Mouse (Mus musculus) spleen, postnatal 4 days (tissue): Measurements from ENCODE around the gene Gtf2e1.

Source experiments
- DNase-seq, 2 experiments: peaks; one replicate each; pipeline ENCODE4 v3.0.0; 2022; ENCODE audit warnings: low spot score in 2 of 2

The Gtf2e1 gene

DNA sequence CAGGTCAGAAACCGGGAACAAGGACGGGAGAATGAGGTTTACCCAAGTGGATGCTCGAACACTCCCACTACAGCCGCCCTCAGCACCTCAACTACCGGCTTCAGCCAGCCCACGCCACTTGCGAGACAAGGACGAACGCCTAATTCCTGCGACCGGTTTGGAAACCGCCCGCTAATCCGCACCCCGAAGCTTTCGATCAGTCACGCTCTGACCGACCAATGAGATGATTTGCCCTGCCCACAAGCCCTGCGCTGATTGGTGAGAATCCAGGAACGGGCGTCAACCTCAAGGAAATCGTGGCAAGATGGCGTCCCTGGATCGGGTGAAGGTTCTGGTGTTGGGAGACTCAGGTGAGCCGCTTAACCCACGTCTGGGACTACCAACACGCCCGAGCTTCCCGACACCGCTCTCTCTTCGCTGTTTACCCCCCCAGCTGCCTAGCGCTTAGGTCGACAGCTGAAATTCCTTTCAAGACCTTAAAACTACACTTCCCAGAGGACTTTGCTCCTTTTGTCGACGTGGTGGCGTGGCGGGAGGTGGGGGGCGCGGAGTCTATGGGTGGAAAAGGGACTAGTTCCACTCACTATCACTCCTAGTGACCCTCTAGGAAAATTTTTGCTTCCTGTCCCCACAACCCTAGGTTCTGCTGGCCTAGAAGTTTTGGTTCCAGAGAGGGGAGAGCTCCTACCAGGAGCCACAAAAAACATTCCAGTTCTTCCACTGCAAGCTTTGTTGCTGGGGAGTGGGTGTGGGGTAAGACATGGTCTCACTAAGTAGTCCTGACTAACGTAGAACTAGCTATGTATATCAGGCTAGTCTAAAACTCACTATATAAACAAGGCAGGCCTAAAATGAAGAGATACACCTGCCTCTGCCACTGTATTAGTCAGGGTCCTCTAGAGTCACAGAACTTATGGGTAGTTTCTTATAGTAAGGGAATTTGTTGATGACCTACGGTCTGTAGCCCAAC, at the start of gene Gtf2e1, which contains the start of gene Rabl3:
Gtf2e1 (minus strand) TSS at position 179 of the 970 bp plus-strand sequence.
Rabl3 (plus strand) TSS at position 275 of the 970 bp plus-strand sequence.
- DNase-seq: peak; percentile 94

DNA sequence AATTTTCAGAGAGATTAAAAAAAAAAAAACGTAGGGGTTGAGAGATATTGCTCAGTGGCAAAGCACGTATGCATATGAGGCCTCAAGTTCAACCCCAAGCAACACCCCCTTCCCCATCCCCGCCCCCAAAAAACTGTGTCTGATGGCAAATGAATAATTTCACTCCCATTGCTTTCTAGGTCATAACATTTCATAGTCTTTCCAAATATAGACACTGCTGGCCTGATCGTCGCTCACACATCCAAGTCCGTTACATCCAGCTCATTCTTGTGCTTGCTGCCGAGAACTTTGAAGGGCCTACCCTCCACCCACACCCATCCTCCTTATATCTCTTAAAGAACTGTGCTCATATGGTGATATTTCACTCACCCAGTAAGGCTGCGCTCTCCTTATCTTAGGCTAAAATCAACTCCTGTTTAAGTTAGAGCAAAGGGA, 45.6 kb upstream of the Gtf2e1 start:
- no peak for DNase-seq

- no peak for DNase-seq
These were observed 44.8 kb upstream of the Gtf2e1 start for GRCm38 (mm10) chr16:37584218-37585035.

GRCm38 (mm10) chr16:37583801-37584200, 44.2 kb upstream of the Gtf2e1 start:
- no peak for DNase-seq

DNA sequence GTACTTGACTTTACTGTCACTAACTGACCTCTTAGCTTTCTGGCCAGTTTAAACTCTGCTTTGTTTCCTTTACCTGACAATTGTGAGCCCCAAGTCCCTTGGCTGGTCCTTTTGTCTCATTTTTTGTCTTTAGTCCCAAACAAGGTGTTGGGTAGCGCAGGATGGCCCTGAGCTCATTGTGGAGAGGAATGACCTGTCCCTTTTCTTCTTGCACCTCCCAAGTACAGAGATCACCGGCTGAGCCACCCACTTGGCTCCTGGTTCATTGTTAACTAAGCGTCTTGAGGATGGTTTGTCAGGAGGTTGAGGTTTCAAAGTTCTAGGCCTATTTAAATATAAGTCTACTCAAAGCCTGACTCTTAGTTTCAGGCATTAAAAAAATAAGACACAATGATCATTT, 43.7 kb upstream of the Gtf2e1 start:
- DNase-seq: no peak

DNA sequence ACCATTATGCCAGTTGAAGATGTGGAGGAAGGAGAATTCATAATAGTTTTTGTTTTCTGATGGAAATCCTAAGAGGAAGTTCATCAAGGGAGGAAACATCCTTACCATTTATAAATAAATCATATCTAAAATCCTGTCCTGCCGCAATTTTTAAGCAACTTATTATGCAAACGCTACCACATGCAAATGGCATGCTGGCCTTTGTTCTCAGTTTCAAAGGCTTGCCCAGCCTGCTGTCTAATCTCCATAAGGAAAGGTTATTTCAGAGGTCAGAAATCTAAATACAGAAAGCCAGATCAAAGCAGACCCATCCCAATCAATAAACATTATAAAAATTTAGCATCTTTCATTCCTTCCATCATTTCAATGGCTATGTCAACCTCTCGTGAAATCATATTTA, 42.3 kb upstream of the Gtf2e1 start:
- no peak for DNase-seq

GRCm38 (mm10) chr16:37580651-37581050, 41.1 kb upstream of the Gtf2e1 start:
- no peak for DNase-seq

- DNase-seq: no peak
These were observed 40.4 kb upstream of the Gtf2e1 start, which contains the start of gene Hgd for GRCm38 (mm10) chr16:37579994-37580393. Gene Hgd, plus strand, starts transcription at chr16:37580153.

DNA sequence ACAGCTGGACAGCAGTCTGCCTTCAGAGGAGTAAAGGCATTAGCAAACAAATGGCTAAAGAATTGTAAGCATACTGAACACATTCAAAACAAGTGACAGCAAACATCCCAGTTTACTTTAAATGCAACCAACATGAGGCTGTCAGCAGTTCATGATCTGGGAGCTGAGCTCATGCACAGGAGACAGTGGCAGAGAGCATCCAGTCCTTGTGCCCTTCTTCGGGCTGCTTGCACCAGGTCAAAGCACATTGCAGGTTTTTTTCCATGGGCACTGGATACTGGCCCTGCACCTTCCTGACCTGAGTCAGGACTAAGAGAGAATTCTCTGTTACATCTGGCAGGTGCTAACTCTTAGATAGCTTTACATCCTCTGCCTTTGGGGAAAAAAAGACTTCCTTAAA, 40.0 kb upstream of the Gtf2e1 start:
- DNase-seq: no peak

- DNase-seq: no peak
These were observed 35.7 kb upstream of the Gtf2e1 start for GRCm38 (mm10) chr16:37575325-37575724.

GRCm38 (mm10) chr16:37573061-37573460, 33.5 kb upstream of the Gtf2e1 start:
- no peak for DNase-seq

- no peak for DNase-seq
These were observed 32.6 kb upstream of the Gtf2e1 start for GRCm38 (mm10) chr16:37572117-37572754.

DNA sequence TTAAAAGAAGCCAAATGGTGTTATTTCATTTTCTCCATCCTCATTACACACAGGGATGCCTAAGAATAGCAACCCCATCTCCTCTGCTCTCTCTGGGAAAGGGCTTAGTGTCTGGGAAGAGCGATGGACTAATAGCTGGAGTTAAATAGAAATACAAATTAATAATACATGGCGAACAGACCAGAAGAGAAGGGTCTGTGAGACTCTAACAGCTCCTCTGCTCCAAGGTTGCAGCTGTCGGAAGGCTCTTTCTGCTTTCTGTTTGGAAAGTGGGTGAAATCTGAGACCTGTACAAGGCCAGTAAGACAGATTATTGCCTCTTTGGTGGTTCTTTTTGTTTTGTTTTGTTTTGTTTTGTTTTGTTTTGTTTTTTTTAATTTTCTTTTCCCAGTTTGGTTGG, 32.0 kb upstream of the Gtf2e1 start:
- DNase-seq: no peak

- DNase-seq: no peak
These were observed 27.8 kb upstream of the Gtf2e1 start for GRCm38 (mm10) chr16:37567113-37568050.

GRCm38 (mm10) chr16:37566107-37566506, 26.5 kb upstream of the Gtf2e1 start:
- DNase-seq: no peak

- DNase-seq: no peak
These were observed 25.5 kb upstream of the Gtf2e1 start for GRCm38 (mm10) chr16:37565117-37565516.

DNA sequence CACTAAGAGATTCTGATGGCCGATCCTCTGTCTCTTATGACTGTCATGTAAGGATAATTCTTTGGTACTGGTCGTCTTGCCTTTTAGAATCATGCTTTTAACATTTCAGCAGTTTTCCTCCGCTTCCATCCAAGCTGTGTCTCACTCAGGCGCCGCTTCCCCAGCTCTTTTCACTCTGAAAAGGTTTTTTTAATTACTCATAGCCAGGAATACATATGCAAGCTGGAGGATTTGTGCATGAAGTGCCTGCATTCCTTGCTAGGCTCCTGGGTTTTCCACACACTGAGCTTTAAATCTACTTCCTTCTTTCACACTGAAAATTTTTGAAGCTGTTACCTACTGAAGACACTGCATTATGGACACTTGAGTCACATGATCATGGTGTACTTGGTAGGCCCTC, 23.4 kb upstream of the Gtf2e1 start:
- DNase-seq: no peak

GRCm38 (mm10) chr16:37562414-37562813, 22.8 kb upstream of the Gtf2e1 start:
- DNase-seq: no peak

DNA sequence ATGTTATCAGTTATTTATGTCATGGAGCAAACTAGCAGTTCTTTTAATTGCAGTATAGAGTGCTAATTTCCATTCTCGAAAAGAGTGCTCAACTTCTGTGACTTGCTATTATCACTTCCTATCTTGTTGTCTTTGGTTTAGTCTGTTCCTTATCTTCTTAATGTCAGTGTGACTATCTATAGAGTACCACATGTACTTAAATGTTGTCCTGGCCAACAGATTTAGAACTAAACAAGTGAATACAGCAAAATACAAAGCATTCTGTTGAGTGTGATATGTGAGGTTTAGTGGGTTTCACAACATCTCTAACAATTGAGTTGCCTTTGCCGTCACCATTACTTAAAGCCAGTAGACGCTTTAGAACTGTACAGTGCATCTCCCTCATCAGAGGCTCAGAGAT, 13.2 kb upstream of the Gtf2e1 start:
- no peak for DNase-seq

DNA sequence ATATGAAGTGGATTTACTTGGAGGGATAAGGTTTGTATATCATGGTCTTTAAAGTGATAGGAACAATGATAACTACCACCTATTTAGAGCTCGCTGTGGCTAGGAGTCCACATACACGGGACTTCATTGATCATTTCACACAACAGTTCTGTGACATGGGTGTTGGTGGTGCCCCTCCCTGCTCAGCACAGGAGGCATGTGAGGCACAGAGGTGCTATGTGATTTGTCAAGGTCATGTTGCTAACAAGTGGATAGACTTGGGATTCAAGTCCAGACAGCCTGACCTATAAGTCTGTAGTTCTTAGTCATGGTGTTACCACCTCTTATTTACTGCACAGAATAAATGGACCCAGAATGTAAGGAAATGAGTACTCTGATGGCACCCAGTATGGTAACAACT, 11.4 kb upstream of the Gtf2e1 start:
- DNase-seq: no peak

GRCm38 (mm10) chr16:37550266-37550665, 10.7 kb upstream of the Gtf2e1 start:
- DNase-seq: no peak
